Mouse (Mus musculus): ENCODE results near the gene Zfhx3. TPM values are rescaled to one million over a fixed set of nuclear protein-coding genes. Genes with fewer than 3 reads are reported as not detected.

Gene Zfhx3
- total and polyA plus RNA-seq, 3 experiments: 0.23 to 2.5 TPM; not detected in 1

- no peak for DNase-seq (ENCODE audit: low read depth, low spot score)
- no peak overlapping the region for H3K9ac ChIP-seq (ENCODE audit: control insufficient read depth, low read depth, low read length, poor library complexity, severe bottlenecking)
- no peaks in the 10 kb centered on the region for H3K36me3 ChIP-seq (ENCODE audit: control insufficient read depth in 1 of 2, insufficient read depth in 2 of 2, low read length in 2 of 2)
- H3K27me3 ChIP-seq (ENCODE audit: control insufficient read depth in 1 of 2, insufficient read depth in 2 of 2, low read length in 2 of 2): no peaks in the 10 kb centered on the region
- no peak overlapping the region for H3K27ac ChIP-seq (ENCODE audit: control insufficient read depth, low read depth, low read length)
- no peak overlapping the region for H3K4me3 ChIP-seq (ENCODE audit: control insufficient read depth in 1 of 2, insufficient read depth in 1 of 2, low read depth in 2 of 2, low read length in 2 of 2)
- no peaks in the 10 kb centered on the region for H3K79me2 ChIP-seq (ENCODE audit: control insufficient read depth, insufficient read depth, low read length, poor library complexity)
- no peaks in the 10 kb centered on the region for H3K9me3 ChIP-seq (replicated peaks; ENCODE audit: insufficient read depth, low read length)
- TF ChIP-seq POLR2AphosphoS5 (IDR thresholded peaks at IDR 0.05; ENCODE audit: borderline replicate concordance, low read depth, low read length) (no peak), NRF1 (IDR thresholded peaks at IDR 0.05; ENCODE audit: insufficient read depth, low read depth, low read length, poor library complexity, severe bottlenecking) (no peak), MAFK (IDR thresholded peaks at IDR 0.05; ENCODE audit: borderline replicate concordance, low read depth, low read length) (no peak)
- H3K4me1 ChIP-seq (ENCODE audit: control insufficient read depth in 1 of 2, insufficient read depth in 2 of 2, low read length in 2 of 2): no peaks in the 10 kb centered on the region
These were observed 132.7 kb downstream of the Zfhx3 start for GRCm38 (mm10) chr8:108075176-108075575.

GRCm38 (mm10) chr8:108078726-108079125 is 136.3 kb downstream of the Zfhx3 start:
- no peak overlapping the region for H3K4me3 ChIP-seq (ENCODE audit: control insufficient read depth in 1 of 2, insufficient read depth in 1 of 2, low read depth in 2 of 2, low read length in 2 of 2)
- no peak overlapping the region for H3K27ac ChIP-seq (ENCODE audit: control insufficient read depth, low read depth, low read length)
- no peaks in the 10 kb centered on the region for H3K9me3 ChIP-seq (replicated peaks; ENCODE audit: insufficient read depth, low read length)
- H3K36me3 ChIP-seq (ENCODE audit: control insufficient read depth in 1 of 2, insufficient read depth in 2 of 2, low read length in 2 of 2): no peaks in the 10 kb centered on the region
- no peaks in the 10 kb centered on the region for H3K27me3 ChIP-seq (ENCODE audit: control insufficient read depth in 1 of 2, insufficient read depth in 2 of 2, low read length in 2 of 2)
- H3K4me1 ChIP-seq (ENCODE audit: control insufficient read depth in 1 of 2, insufficient read depth in 2 of 2, low read length in 2 of 2): no peaks in the 10 kb centered on the region
- TF ChIP-seq NELFE (IDR thresholded peaks at IDR 0.05; ENCODE audit: low read depth, low read length): no peak
- TF ChIP-seq USF1 (IDR thresholded peaks at IDR 0.05; ENCODE audit: low read depth, low read length): no peak
- no peak for TF ChIP-seq MAZ (IDR thresholded peaks at IDR 0.05; ENCODE audit: low read depth, low read length)
- TF ChIP-seq UBTF (IDR thresholded peaks at IDR 0.05; ENCODE audit: borderline replicate concordance, insufficient read depth, low read depth, low read length): no peak
- TF ChIP-seq CHD2 (IDR thresholded peaks at IDR 0.05; ENCODE audit: low read length): no peak
- no peak for TF ChIP-seq RCOR1 (IDR thresholded peaks at IDR 0.05; ENCODE audit: low read depth, low read length)
- no peak for TF ChIP-seq CHD1 (IDR thresholded peaks at IDR 0.05; ENCODE audit: low read depth, low read length)
- no peak for TF ChIP-seq SIN3A (IDR thresholded peaks at IDR 0.05; ENCODE audit: low read length)
- H3K9ac ChIP-seq (ENCODE audit: control insufficient read depth, low read depth, low read length, poor library complexity, severe bottlenecking): no peak overlapping the region
- no peaks in the 10 kb centered on the region for H3K79me2 ChIP-seq (ENCODE audit: control insufficient read depth, insufficient read depth, low read length, poor library complexity)
- DNase-seq (ENCODE audit: low read depth, low spot score): no peak

- no peaks in the 10 kb centered on the region for H3K79me2 ChIP-seq (ENCODE audit: control insufficient read depth, insufficient read depth, low read length, poor library complexity)
- H3K36me3 ChIP-seq (ENCODE audit: control insufficient read depth in 1 of 2, insufficient read depth in 2 of 2, low read length in 2 of 2): no peaks in the 10 kb centered on the region
- H3K4me1 ChIP-seq (ENCODE audit: control insufficient read depth in 1 of 2, insufficient read depth in 2 of 2, low read length in 2 of 2): no peaks in the 10 kb centered on the region
- no peak overlapping the region for H3K27ac ChIP-seq (ENCODE audit: control insufficient read depth, low read depth, low read length)
- DNase-seq (ENCODE audit: low read depth, low spot score): no peak
- TF ChIP-seq RCOR1 (IDR thresholded peaks at IDR 0.05; ENCODE audit: low read depth, low read length) (no peak), POLR2AphosphoS2 (IDR thresholded peaks at IDR 0.05; ENCODE audit: low read length) (no peak), ZKSCAN1 (IDR thresholded peaks at IDR 0.05; ENCODE audit: low read depth, low read length) (no peak), ETS1 (IDR thresholded peaks at IDR 0.05; ENCODE audit: low read depth, low read length) (no peak), CHD2 (IDR thresholded peaks at IDR 0.05; ENCODE audit: low read length) (no peak), CTCF (IDR thresholded peaks at IDR 0.05 in 2 of 3, conservative IDR thresholded peaks at IDR 0.05 in 1 of 3; ENCODE audit: control insufficient read depth in 1 of 3, insufficient read depth in 1 of 3, low read depth in 2 of 3, low read length in 3 of 3, poor library complexity in 1 of 3, severe bottlenecking in 1 of 3) (no peak), POLR2A (IDR thresholded peaks at IDR 0.05; ENCODE audit: control insufficient read depth in 1 of 2, insufficient read depth in 1 of 2, low read depth in 1 of 2, low read length in 2 of 2, poor library complexity in 1 of 2) (no peak)
- no peaks in the 10 kb centered on the region for H3K9me3 ChIP-seq (replicated peaks; ENCODE audit: insufficient read depth, low read length)
- no peaks in the 10 kb centered on the region for H3K27me3 ChIP-seq (ENCODE audit: control insufficient read depth in 1 of 2, insufficient read depth in 2 of 2, low read length in 2 of 2)
- H3K4me3 ChIP-seq (ENCODE audit: control insufficient read depth in 1 of 2, insufficient read depth in 1 of 2, low read depth in 2 of 2, low read length in 2 of 2): no peak overlapping the region
- no peak overlapping the region for H3K9ac ChIP-seq (ENCODE audit: control insufficient read depth, low read depth, low read length, poor library complexity, severe bottlenecking)
These were observed 144.5 kb downstream of the Zfhx3 start for GRCm38 (mm10) chr8:108086913-108087312.

All from MEL (cell line).